In genomic region chr11:62069554-62069953, GRCm38 (mm10) we compare ENCODE assay signal across 13 mouse cellular contexts.
DNase-seq lines count a peak whose midpoint lies in the region; ATAC-seq lines count a peak whose summit lies in the region.
"Had no signal": no experiment of that assay in that cellular context is flagged by ENCODE, and none has a peak within 500 bp of the region (broad histone marks: within the 10 kb centered on the region; RNA-seq: fewer than 3 reads in every experiment).

No protein-coding gene starts in this region.

- no peak overlapping the region for H3K27ac ChIP-seq in forebrain, embryonic 11.5 days (ENCODE audit: low read depth, low read length)
- no peak overlapping the region for H3K27ac ChIP-seq in forebrain, embryonic 15.5 days (replicated peaks)
- H3K27ac ChIP-seq in liver, embryonic 11.5 days (ENCODE audit: low read depth, low read length), result no peak overlapping the region
- no peak overlapping the region for H3K27ac ChIP-seq in liver, embryonic 12.5 days
- H3K27ac ChIP-seq: liver, embryonic 13.5 days; macrophage; neural tube, embryonic 13.5 days had no signal

- 37% methylated on average over 2 of the region's 2 CpGs for WGBS in forebrain, embryonic 11.5 days
- 19% methylated on average over 2 of the region's 2 CpGs for WGBS in forebrain, embryonic 15.5 days
- WGBS in liver, embryonic 11.5 days, result 78% methylated on average over 2 of the region's 2 CpGs
- 60% methylated on average over 2 of the region's 2 CpGs for WGBS in liver, embryonic 12.5 days (ENCODE audit: insufficient replicate concordance)

- no peaks in the 10 kb centered on the region for H3K27me3 ChIP-seq in forebrain, embryonic 11.5 days (ENCODE audit: control insufficient read depth, insufficient read depth, low read length)
- H3K27me3 ChIP-seq in forebrain, embryonic 15.5 days, result no peaks in the 10 kb centered on the region
- no peaks in the 10 kb centered on the region for H3K27me3 ChIP-seq in liver, embryonic 11.5 days (replicated peaks; ENCODE audit: control insufficient read depth, insufficient read depth, low read length)
- no peaks in the 10 kb centered on the region for H3K27me3 ChIP-seq in liver, embryonic 12.5 days (replicated peaks)
- H3K27me3 ChIP-seq: liver, embryonic 13.5 days; neural tube, embryonic 13.5 days had no signal

- DNase-seq in forebrain, embryonic 11.5 days (ENCODE audit: low spot score), result no peak
- DNase-seq in liver, embryonic 11.5 days (ENCODE audit: low spot score), result peak; percentile 1
- peak; percentile 18 to 27 for DNase-seq in cerebellum, postnatal 10 days
- peak; percentile 38 to 43 for DNase-seq in layer of hippocampus, adult 8-10 months (ENCODE audit: low spot score in 2 of 2)
- no peak for DNase-seq in spleen, adult 18-20 months
- DNase-seq in urinary bladder, postnatal 25 days (ENCODE audit: low spot score), result no peak
- DNase-seq: gastrocnemius, postnatal 25 days; liver, embryonic 13.5 days had no signal

- no peaks in the 10 kb centered on the region for H3K9me3 ChIP-seq in forebrain, embryonic 11.5 days (ENCODE audit: control insufficient read depth, low read length)
- no peaks in the 10 kb centered on the region for H3K9me3 ChIP-seq in forebrain, embryonic 15.5 days
- H3K9me3 ChIP-seq in liver, embryonic 11.5 days (ENCODE audit: control insufficient read depth, low read length), result no peaks in the 10 kb centered on the region
- H3K9me3 ChIP-seq in liver, embryonic 12.5 days (replicated peaks), result no peaks in the 10 kb centered on the region
- H3K9me3 ChIP-seq: liver, embryonic 13.5 days; neural tube, embryonic 13.5 days had no signal

- no peaks in the 10 kb centered on the region for H3K36me3 ChIP-seq in forebrain, embryonic 11.5 days (ENCODE audit: control insufficient read depth, insufficient read depth, low read length)
- no peaks in the 10 kb centered on the region for H3K36me3 ChIP-seq in forebrain, embryonic 15.5 days
- no peaks in the 10 kb centered on the region for H3K36me3 ChIP-seq in liver, embryonic 11.5 days (ENCODE audit: control insufficient read depth, insufficient read depth, low read length)
- H3K36me3 ChIP-seq in liver, embryonic 12.5 days, result no peaks in the 10 kb centered on the region
- H3K36me3 ChIP-seq: neural tube, embryonic 13.5 days had no signal

- H3K9ac ChIP-seq in forebrain, embryonic 11.5 days (ENCODE audit: low read length), result 0 out of 2 replicates have a peak overlapping the region, but pooled peaks have one; percentile 13
- no peak overlapping the region for H3K9ac ChIP-seq in forebrain, embryonic 15.5 days (replicated peaks)
- H3K9ac ChIP-seq in liver, embryonic 11.5 days (ENCODE audit: low read depth, low read length), result no peak overlapping the region
- no peak overlapping the region for H3K9ac ChIP-seq in liver, embryonic 12.5 days
- H3K9ac ChIP-seq: liver, embryonic 13.5 days; neural tube, embryonic 13.5 days had no signal

- no peak for ATAC-seq in forebrain, embryonic 11.5 days (replicated peaks; ENCODE audit: low FRiP score)
- ATAC-seq in forebrain, embryonic 15.5 days (replicated peaks), result no peak
- no peak for ATAC-seq in liver, embryonic 11.5 days (replicated peaks; ENCODE audit: low FRiP score)
- no peak for ATAC-seq in liver, embryonic 12.5 days
- ATAC-seq: intestine, postnatal 0 days had no signal

- no peak overlapping the region for H3K4me3 ChIP-seq in forebrain, embryonic 11.5 days (ENCODE audit: low read depth, low read length)
- H3K4me3 ChIP-seq in forebrain, embryonic 15.5 days, result no peak overlapping the region
- H3K4me3 ChIP-seq in liver, embryonic 11.5 days (ENCODE audit: low read depth, low read length), result no peak overlapping the region
- no peak overlapping the region for H3K4me3 ChIP-seq in liver, embryonic 12.5 days
- H3K4me3 ChIP-seq: liver, embryonic 13.5 days; neural tube, embryonic 13.5 days had no signal

- H3K4me1 ChIP-seq in forebrain, embryonic 11.5 days (replicated peaks; ENCODE audit: control insufficient read depth, insufficient read depth, low read length), result no peaks in the 10 kb centered on the region; the same call in 1 of the 2 replicates
- H3K4me1 ChIP-seq in forebrain, embryonic 15.5 days, result peaks cover 8% of the 10 kb centered on the region; the same call in 1 of the 2 replicates
- peaks cover 20% of the 10 kb centered on the region for H3K4me1 ChIP-seq in liver, embryonic 11.5 days (replicated peaks; ENCODE audit: control insufficient read depth, insufficient read depth, low read length)
- peaks cover 27% of the 10 kb centered on the region for H3K4me1 ChIP-seq in liver, embryonic 12.5 days

- H3K4me2 ChIP-seq in forebrain, embryonic 11.5 days (ENCODE audit: low read depth, low read length, severe bottlenecking), result no peak overlapping the region
- no peak overlapping the region for H3K4me2 ChIP-seq in forebrain, embryonic 15.5 days (replicated peaks)
- H3K4me2 ChIP-seq in liver, embryonic 11.5 days, result no peak overlapping the region
- no peak overlapping the region for H3K4me2 ChIP-seq in liver, embryonic 12.5 days
- H3K4me2 ChIP-seq: liver, embryonic 13.5 days; neural tube, embryonic 13.5 days had no signal

Comparison
In these comparisons a context has a peak if more than half of its experiments do, and no peak if none do; other contexts are left out.
1. DNase-seq: peak in liver, embryonic 11.5 days (single experiment), cerebellum, postnatal 10 days (2 of 2) and layer of hippocampus, adult 8-10 months (2 of 2); none in forebrain, embryonic 11.5 days (single experiment), spleen, adult 18-20 months (0 of 2) and urinary bladder, postnatal 25 days (single experiment).